Mouse (Mus musculus) neural tube, embryonic 11.5 days (tissue): Measurements from ENCODE around the gene 1700025F22Rik. TPM values are rescaled to one million over a fixed set of nuclear protein-coding genes. Genes with fewer than 3 reads are reported as not detected.
A peak's percentile ranks its signal among the peaks of the same experiment; 100 is the strongest.
"Not testable (repeated sequence)": the region's sequence is repeated elsewhere in the genome, so short reads cannot be mapped to it uniquely, and the experiment has no call there.

Experiments
- ATAC-seq: fragments of 200-750 bp; cut with Nextera tagmentation; 2 replicates; pipeline ENCODE4 v1.8.0; 2017; ENCODE audit warnings: moderate number of reproducible peaks, mild to moderate bottlenecking, moderate TSS enrichment, moderate library complexity; ENCODE audit not compliant: insufficient read depth, low FRiP score, low TSS enrichment
- DNase-seq: peaks from one replicate; pipeline ENCODE4 v3.0.0-alpha.2; 2015; ENCODE audit warnings: low spot score
- H3K27ac ChIP-seq: fragments of 300-500 bp; sonication (generic); 2 replicates; pipeline ENCODE4 v1.5.1; 2014; ENCODE audit warnings: low read depth, mild to moderate bottlenecking, low read length
- H3K27me3 ChIP-seq: fragments of 300-500 bp; sonication (generic); 2 replicates; pipeline ENCODE4 v1.6.1; 2014; ENCODE audit warnings: mild to moderate bottlenecking, low read length, mixed read lengths; ENCODE audit not compliant: control insufficient read depth, insufficient read depth
- H3K36me3 ChIP-seq: fragments of 300-500 bp; sonication (generic); 2 replicates; pipeline ENCODE4 v1.6.1; 2014; ENCODE audit warnings: mild to moderate bottlenecking, low read length, moderate library complexity, mixed read lengths; ENCODE audit not compliant: control insufficient read depth, insufficient read depth
- H3K4me1 ChIP-seq: fragments of 300-500 bp; sonication (generic); 2 replicates; pipeline ENCODE4 v1.6.1; 2014; ENCODE audit warnings: low read length, mixed read lengths; ENCODE audit not compliant: control insufficient read depth, insufficient read depth
- H3K4me2 ChIP-seq: fragments of 300-500 bp; sonication (generic); 2 replicates; pipeline ENCODE4 v1.6.1; 2014; ENCODE audit warnings: low read depth, mild to moderate bottlenecking, moderate library complexity
- H3K4me3 ChIP-seq: fragments of 300-500 bp; sonication (generic); 2 replicates; pipeline ENCODE4 v1.5.1; 2014; ENCODE audit warnings: low read depth, low read length
- H3K9ac ChIP-seq: fragments of 300-500 bp; sonication (generic); 2 replicates; pipeline ENCODE4 v1.6.1; 2014; ENCODE audit warnings: mild to moderate bottlenecking, low read length
- H3K9me3 ChIP-seq: fragments of 300-500 bp; sonication (generic); 2 replicates; pipeline ENCODE4 v1.6.1; 2016; ENCODE audit warnings: low read length; ENCODE audit not compliant: control insufficient read depth
- WGBS: fragments of 180-500 bp; shearing (Covaris S2); extraction: QIAGEN DNeasy Blood & Tissue Kit; methylation state at CpG from one replicate; pipeline ENCODE4 v1.1.7; 2014; 5-methylcytosine and 5-hydroxymethylcytosine counted together
- polyA plus RNA-seq: library from polyadenylated mRNA; unstranded; fragments of >200 nt; fragmentation: Nextera tagmentation; extraction: Ambion mirVana; gene quantifications from 2 replicates; pipeline ENCODE4 v1.2.1, GENCODE M21; 2014

1700025F22Rik gene
- polyA plus RNA-seq, 1 experiment from 2014 or later, result not detected

- no peaks in the 10 kb centered on the region for H3K9me3 ChIP-seq
- no peaks in the 10 kb centered on the region for H3K27me3 ChIP-seq
- 81% methylated on average over 1 of the region's 1 CpGs for WGBS
- H3K9ac ChIP-seq, result no peak overlapping the region
- H3K36me3 ChIP-seq, result no peaks in the 10 kb centered on the region
- DNase-seq, result no peak
- no peaks in the 10 kb centered on the region for H3K4me1 ChIP-seq
- H3K27ac ChIP-seq, result no peak overlapping the region
- ATAC-seq, result no peak
- H3K4me2 ChIP-seq, result no peak overlapping the region
- H3K4me3 ChIP-seq, result no peak overlapping the region
Observed at GRCm38 (mm10) chr19:11129702-11130101, 35.4 kb downstream of the 1700025F22Rik start.

- H3K9me3 ChIP-seq, H3K36me3 ChIP-seq, H3K27me3 ChIP-seq, H3K4me1 ChIP-seq, H3K27ac ChIP-seq: not testable (repeated sequence)
- Histone ChIP-seq H3K4me3 (peak overlapping the region; percentile 25), H3K9ac (peak overlapping the region; percentile 39), H3K4me2 (peak overlapping the region; percentile 25)
- peak; percentile 51 for DNase-seq
- peak; percentile 96 for ATAC-seq
- WGBS, result 3% methylated on average over 5 of the region's 38 CpGs
Observed at GRCm38 (mm10) chr19:11121016-11121420, 44.1 kb downstream of the 1700025F22Rik start.

- no peak overlapping the region for H3K9ac ChIP-seq
- H3K9me3 ChIP-seq, result no peaks in the 10 kb centered on the region
- H3K27ac ChIP-seq, result no peak overlapping the region
- no peaks in the 10 kb centered on the region for H3K36me3 ChIP-seq
- ATAC-seq (no peak), DNase-seq (no peak)
- H3K4me3 ChIP-seq, result no peak overlapping the region
- 91% methylated on average over 2 of the region's 2 CpGs for WGBS
- no peak overlapping the region for H3K4me2 ChIP-seq
- H3K27me3 ChIP-seq, result no peaks in the 10 kb centered on the region
- H3K4me1 ChIP-seq, result no peaks in the 10 kb centered on the region
Observed at GRCm38 (mm10) chr19:11119338-11119737, 45.8 kb downstream of the 1700025F22Rik start.

- Histone ChIP-seq H3K9me3 (no peaks in the 10 kb centered on the region), H3K4me1 (no peaks in the 10 kb centered on the region), H3K4me2 (no peak overlapping the region), H3K4me3 (no peak overlapping the region), H3K27ac (no peak overlapping the region), H3K9ac (no peak overlapping the region), H3K27me3 (no peaks in the 10 kb centered on the region), H3K36me3 (no peaks in the 10 kb centered on the region)
- ATAC-seq (no peak), DNase-seq (no peak)
- 92% methylated on average over 3 of the region's 3 CpGs for WGBS
Observed at GRCm38 (mm10) chr19:11107746-11108145, 57.4 kb downstream of the 1700025F22Rik start.

- WGBS, result 76% methylated on average over 1 of the region's 1 CpGs
- H3K4me2 ChIP-seq, result no peak overlapping the region
- H3K4me3 ChIP-seq, result no peak overlapping the region
- no peak overlapping the region for H3K27ac ChIP-seq
- no peak overlapping the region for H3K9ac ChIP-seq
- no peaks in the 10 kb centered on the region for H3K4me1 ChIP-seq
- ATAC-seq (no peak), DNase-seq (no peak)
- no peaks in the 10 kb centered on the region for H3K27me3 ChIP-seq
- no peaks in the 10 kb centered on the region for H3K36me3 ChIP-seq
- no peaks in the 10 kb centered on the region for H3K9me3 ChIP-seq
Observed at GRCm38 (mm10) chr19:11101880-11102279, 63.2 kb downstream of the 1700025F22Rik start.

GRCm38 (mm10) chr19:11098401-11098800 is 66.7 kb downstream of the 1700025F22Rik start:
- H3K27ac ChIP-seq, result no peak overlapping the region
- no peaks in the 10 kb centered on the region for H3K9me3 ChIP-seq
- no peak overlapping the region for H3K9ac ChIP-seq

GRCm38 (mm10) chr19:11092131-11092530 is 73.0 kb downstream of the 1700025F22Rik start:
- not testable (repeated sequence) for H3K27ac ChIP-seq, H3K36me3 ChIP-seq, H3K27me3 ChIP-seq, H3K9ac ChIP-seq, H3K9me3 ChIP-seq, ATAC-seq, H3K4me1 ChIP-seq
- Histone ChIP-seq H3K4me2 (peak overlapping the region; percentile 34), H3K4me3 (0 out of 2 replicates have a peak overlapping the region, but pooled peaks have one; percentile 3)
- DNase-seq, result peak; percentile 30
- 4% methylated on average over 50 of the region's 50 CpGs for WGBS

More at GRCm38 (mm10) chr19:11098401-11098800, 66.7 kb downstream of the 1700025F22Rik start:
- H3K36me3 ChIP-seq, result no peaks in the 10 kb centered on the region
- no peak overlapping the region for H3K4me2 ChIP-seq
- no peak for DNase-seq
- H3K27me3 ChIP-seq, result peaks cover under 1% of the 10 kb centered on the region
- ATAC-seq, result no peak
- no peaks in the 10 kb centered on the region for H3K4me1 ChIP-seq
- H3K4me3 ChIP-seq, result no peak overlapping the region
- 87% methylated on average over 3 of the region's 3 CpGs for WGBS

Other genes starting within 250 kb of the 1700025F22Rik start
- gene Zp1, start 244.7 kb downstream of the 1700025F22Rik start, polyA plus RNA-seq, result not detected in 2 replicates
- not detected in 2 replicates for gene Ptgdr2, start 228.2 kb downstream of the 1700025F22Rik start, polyA plus RNA-seq
- 23.4 and 24.1 TPM in 2 replicates for gene Ccdc86, start 216.1 kb downstream of the 1700025F22Rik start, polyA plus RNA-seq
- gene Ms4a10, start 190.7 kb downstream of the 1700025F22Rik start, polyA plus RNA-seq, result not detected in 2 replicates
- not detected in 2 replicates for gene Ms4a15, start 172.1 kb downstream of the 1700025F22Rik start, polyA plus RNA-seq
- gene Ms4a18, start 147.3 kb downstream of the 1700025F22Rik start, polyA plus RNA-seq, result not detected in 2 replicates
- not detected in 2 replicates for gene Ms4a8a, start 84.2 kb downstream of the 1700025F22Rik start, polyA plus RNA-seq
- not detected in 2 replicates for gene 1700017D01Rik, start 34.4 kb downstream of the 1700025F22Rik start, polyA plus RNA-seq
- not detected in 2 replicates for gene Ms4a13, start 31.4 kb upstream of the 1700025F22Rik start, polyA plus RNA-seq
- gene Ms4a12, start 67.1 kb upstream of the 1700025F22Rik start, polyA plus RNA-seq, result not detected in 2 replicates
- gene Ms4a1, start 100.9 kb upstream of the 1700025F22Rik start, polyA plus RNA-seq, result not detected in 2 replicates
- gene Ms4a5, start 118.6 kb upstream of the 1700025F22Rik start, polyA plus RNA-seq, result not detected in 2 replicates
- not detected in 2 replicates for gene Ms4a14, start 149.1 kb upstream of the 1700025F22Rik start, polyA plus RNA-seq
- 0.45 and 1.3 TPM in 2 replicates for gene Ms4a7, start 170.8 kb upstream of the 1700025F22Rik start, polyA plus RNA-seq
- 1.1 and 1.8 TPM in 2 replicates for gene Ms4a4a, start 210.2 kb upstream of the 1700025F22Rik start, polyA plus RNA-seq
- 0.17 TPM in 1 of 2 replicates, not detected in the other for gene Ms4a4c, start 239.4 kb upstream of the 1700025F22Rik start, polyA plus RNA-seq